Mouse (Mus musculus) spleen, postnatal 4 days (tissue): ENCODE measurements around the gene Gpc6.

Experiments
- DNase-seq, 2 experiments: peaks; one replicate each; pipeline ENCODE4 v3.0.0; 2022; ENCODE audit warnings: low spot score in 2 of 2

Gpc6 gene

DNA sequence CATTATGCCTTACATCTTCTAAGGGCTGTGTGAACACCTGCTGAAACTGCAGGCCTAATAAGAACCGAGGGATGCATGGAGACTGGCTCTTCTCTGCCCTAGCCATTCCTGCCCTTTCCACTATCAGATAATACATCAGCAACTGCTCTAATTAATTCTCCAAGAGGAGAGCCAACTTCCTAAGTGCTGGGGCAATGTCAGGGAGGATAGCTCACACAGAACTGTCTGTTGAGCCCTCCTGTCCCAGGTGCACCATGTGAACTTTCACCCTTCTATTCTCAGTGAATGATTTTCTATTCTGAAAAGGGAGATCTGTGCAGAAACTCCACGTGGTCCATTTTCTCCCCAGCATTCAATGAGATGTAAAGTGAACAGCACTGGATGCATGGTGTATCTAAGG, 136.0 kb downstream of the Gpc6 start:
- DNase-seq: no peak

DNA sequence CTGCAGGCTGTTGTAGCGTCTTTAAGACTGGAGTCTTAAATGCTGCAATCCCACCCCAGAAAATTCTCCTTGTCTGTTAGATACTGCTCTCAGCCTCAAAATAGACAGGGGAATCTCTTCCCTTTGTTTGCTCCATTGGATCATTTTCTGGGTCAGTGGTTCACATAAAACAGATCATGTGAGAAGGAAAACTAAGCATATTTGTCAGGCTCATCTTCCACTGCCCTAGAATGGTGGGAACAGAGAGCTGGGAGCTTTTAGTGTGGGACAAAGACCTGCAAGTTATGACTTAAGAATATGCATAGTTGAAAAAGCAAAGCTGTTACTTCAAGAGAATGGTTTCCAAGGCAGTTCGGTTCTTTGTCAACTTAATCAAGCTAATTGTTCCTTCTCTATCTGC, 136.4 kb downstream of the Gpc6 start:
- no peak for DNase-seq

DNA sequence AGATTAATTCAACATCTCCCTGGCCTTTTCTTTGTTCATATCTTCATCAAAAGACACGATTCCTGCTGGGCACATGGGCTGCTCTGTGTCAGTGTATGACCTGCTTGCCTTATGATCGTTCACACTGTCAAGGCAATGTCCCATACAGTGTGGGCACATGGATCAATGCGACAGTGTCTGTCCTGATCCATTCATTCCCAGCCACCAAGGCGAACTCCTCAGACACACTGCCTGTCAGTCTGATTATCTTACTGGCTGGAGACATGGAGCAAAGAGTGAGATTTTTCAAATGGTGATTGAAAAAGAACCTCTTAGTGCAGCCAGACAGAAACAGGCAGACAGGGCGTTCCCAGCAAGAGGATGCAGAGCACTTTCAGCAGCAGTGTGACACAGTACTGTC, 143.1 kb downstream of the Gpc6 start:
- DNase-seq: no peak

DNA sequence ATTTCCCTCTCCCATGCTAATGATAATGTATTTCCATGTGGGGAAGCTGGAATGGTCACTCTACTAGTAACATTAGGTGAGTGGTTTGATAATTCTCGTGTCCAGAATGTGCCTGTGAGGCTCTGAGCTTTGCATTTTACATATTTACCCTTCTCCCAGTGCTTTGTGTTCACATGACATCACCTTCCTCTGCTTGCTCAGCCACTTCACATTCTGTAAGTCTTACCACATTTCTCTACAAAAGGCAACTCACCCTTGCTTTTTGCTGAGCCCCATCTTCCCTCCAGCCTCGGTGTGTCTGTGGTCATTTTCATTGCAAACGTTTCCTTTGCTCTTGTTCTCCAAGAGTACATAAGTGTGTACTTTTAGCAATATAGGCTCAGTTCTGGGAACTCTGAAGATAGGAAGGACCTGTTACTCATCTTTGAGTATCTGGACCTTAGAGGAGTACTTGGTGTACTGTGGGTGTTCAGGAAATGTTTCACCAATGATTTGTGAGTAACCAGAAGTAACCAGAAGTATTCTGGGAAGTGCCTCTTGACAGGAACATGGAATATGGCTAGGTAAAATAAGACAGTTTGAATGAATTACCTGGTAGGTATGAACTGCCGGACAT, 145.5 kb downstream of the Gpc6 start:
- no peak for DNase-seq

DNA sequence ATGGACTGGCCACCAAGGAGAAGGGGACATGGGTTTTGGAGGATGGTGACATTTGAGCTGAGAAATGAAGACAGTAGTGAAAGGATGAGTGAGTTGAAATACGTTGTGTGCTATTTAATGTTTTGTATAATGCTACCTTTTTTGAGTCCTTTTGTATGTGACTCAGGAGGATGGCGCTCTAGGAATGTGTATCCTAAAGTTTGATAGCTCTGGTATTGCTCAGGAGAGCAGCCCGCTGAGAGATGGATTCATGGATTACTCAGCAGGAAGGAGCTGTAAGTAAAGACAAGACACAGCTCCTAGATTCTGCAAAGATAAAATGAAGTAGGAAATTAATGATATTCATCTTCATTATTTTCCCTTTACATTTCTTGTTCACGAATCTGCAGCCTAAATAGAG, 168.5 kb downstream of the Gpc6 start:
- no peak for DNase-seq

DNA sequence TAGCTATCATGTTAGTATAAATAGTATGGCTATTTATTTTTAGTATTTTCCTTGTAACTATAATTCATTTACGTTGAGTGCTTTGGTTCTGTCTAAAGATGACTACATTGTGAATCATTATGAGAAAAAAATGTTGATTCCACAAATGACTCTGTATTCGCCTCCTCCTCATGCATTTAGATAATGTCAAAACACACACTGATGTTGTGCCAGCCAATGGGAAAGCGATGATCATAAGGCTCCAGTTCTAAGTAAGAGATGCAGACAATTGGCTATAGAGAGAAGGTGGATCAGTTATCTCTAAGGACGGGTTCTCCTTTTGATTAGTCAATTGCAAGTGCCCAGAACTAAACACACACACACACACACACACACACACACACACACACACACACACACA, 181.8 kb downstream of the Gpc6 start:
- no peak for DNase-seq

DNA sequence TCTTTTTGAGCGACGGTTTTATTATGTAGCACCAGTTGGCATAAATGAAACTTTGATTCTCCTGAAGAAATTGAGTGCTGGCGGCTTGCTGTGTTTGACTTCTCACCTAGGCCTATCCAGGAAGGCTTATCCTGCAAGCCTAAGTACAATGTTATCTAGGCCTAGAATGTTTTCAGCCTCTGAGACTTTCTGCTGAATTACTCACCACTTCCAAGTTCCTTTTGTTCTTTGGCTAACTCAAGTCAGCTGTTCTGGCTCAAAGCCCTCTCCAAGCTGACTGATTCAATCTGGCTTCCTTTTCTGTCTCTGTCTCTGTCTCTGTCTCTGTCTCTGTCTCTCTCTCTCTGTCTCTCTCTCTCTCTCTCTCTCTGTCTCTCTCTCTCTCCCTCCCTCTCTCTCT, 188.0 kb downstream of the Gpc6 start:
- DNase-seq: no peak

DNA sequence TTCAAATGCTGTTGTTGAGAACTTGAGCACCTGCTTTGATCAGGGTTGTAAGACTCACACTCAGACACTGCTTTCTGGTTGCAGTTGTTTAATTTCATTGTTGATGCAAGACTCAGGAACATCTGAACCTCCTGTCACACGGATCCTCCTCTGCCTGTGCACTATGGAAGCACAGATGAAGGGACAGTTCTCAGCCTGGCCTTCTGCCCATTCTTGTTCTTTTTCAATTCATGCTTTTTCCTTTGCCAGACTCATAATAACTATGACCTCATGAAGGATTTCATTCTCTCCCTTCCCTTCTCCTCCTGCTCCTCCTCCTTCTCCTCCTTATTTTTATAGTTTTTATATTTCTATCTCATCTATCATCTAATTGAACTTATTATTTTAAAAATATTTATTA, 196.9 kb downstream of the Gpc6 start:
- DNase-seq: no peak

DNA sequence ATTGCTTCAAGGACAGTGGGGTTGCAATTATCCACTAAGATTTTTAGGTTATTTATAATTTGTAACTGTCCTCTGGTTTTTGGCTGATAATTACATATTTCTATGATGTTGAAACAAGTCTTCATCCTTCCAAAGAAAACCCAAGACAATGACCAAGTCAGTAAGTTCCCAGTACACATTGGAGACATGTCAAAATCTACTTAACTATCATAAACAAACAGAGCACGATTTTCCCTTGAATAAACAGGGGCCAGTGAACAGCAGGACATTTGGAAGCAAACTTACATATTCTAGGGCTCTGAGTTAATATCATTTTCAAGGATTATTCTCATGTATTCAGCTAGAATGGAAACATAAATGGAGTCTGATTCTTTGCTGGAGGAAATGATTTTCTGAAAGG, 205.2 kb downstream of the Gpc6 start:
- no peak for DNase-seq

DNA sequence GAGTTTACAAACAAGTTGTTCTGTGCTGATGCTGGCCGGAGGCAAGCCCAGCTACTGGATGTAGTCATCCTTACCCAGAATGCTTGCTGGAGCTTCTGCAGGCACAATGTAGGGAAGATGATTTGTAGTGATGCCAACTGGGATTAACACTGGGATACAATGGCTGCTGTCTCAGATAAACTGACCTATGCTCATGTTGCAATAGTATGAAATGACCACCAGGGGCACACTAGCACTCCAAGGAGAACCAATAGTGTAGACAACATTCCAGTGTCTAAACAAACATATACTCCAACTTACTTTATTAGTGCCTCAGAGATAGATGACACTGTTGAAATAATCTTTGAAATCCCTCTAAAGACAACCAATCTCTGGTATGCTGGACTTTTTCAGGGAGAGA, 206.2 kb downstream of the Gpc6 start:
- DNase-seq: no peak

DNA sequence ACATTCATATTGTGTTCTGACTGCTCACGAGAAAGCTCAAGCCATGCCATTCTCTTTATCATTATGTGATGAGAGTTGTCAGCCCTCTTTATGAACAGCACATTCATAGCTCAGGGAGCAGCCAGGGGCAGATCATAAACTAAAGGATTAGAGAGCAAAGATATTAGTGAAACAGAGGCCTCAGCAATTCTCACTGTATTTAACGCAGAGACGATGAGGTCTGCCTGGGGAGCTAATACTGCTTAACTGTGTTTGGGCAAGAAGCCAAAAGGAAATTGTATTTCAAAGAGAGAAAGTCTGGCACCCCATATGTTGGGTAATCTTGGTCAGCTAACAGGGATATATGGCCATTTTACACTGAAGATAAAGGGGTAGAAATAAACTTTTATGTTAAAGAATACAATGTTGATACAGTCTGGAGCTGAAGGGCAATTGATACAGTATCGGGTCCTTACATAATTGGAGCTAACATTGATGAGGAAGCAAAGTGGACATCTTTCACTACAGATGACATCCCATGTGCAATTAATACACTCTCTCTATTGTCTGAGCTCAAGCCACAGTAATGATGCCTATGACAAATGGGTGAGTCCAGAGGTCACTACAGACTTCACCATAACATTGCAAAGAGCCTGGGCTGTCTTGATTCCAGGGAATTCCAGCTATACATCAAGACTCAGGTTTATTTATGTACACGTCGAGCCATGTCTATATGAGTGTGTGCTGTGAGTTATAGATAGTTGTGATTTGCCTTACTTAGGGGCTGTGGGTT, 216.1 kb downstream of the Gpc6 start:
- DNase-seq: no peak

DNA sequence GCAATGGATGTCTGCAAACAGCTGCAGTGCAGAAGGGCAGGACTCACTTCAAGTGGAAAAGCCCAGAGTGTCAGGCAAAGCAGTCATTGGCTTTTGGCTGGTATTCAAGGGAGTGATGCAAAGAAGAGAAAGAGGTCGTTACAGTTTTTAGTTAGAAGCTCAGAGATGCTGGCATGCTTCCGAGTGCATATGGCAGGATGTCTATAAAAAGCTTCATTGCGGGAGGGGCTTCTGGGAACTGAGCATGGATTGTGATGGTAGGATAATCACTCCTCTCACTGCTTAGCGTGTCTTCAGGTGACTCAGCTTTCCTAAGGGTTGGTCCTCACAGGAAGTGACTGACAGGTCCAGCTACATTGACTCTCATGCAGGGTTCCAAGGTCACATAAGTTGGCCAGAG, 221.0 kb downstream of the Gpc6 start:
- no peak for DNase-seq

DNA sequence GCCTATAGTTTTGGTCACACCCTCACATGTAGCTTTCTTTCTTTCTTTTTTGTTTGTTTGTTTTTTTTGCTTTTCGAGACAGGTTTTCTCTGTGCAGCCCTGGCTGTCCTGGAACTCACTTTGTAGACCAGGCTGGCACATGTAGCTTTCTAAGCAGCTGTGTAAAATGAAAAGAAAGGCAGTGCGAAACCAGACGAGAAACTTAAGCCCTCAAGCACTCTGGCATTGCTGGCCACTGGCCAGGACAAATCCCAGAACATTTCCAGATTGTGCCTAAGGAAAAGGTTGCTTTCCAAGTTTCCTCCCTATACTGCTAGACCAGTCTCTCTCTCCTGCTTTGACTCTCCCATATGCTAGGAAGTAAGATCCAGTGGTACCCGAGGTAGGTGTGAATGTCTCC, 221.6 kb downstream of the Gpc6 start:
- DNase-seq: no peak

DNA sequence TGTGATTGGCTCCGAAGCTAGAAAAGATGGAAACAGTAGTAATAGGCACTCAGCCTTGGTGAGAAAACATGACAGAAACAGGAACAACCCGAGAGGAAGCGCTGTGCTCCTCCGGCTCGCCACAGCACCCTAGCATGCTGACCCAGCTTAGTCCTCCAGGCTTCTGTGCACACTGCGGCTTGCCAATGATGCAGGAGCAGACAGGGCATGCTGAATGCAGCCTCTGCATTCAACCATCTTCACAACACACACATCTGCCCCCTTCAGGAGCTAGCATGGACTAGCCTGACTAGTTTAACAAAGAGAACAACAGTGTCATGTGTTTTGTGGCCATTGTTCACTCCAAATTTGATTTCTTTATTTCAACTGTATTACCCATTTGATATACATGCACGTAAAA, 226.5 kb downstream of the Gpc6 start:
- DNase-seq: no peak

DNA sequence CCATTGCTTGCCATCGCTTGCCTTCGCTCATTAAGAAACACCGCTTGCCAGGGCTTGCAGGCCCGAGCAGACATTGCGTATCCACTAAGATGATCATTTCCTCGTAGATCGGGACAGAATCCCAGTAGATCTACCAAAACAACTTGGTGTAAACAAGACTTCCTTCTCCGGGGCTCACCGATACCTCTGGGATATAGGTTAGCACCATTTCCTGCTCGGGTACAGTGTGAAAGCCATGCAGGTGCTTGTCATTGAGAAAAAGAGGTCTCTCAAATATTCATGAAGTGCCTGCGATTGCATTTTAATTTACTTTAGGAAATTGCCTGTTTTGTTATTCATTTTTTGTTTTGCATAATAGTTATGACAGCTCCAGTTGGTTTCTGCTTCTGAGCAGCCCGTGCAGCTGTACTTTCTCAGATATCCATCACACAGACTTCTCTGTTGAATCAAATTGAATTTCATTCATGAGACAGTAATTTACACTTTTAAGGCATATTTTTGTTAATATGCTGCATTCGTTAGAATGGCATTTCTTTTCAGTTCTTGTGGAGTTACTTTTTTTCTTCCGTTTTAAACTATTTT, 230.9 kb downstream of the Gpc6 start:
- DNase-seq: no peak

DNA sequence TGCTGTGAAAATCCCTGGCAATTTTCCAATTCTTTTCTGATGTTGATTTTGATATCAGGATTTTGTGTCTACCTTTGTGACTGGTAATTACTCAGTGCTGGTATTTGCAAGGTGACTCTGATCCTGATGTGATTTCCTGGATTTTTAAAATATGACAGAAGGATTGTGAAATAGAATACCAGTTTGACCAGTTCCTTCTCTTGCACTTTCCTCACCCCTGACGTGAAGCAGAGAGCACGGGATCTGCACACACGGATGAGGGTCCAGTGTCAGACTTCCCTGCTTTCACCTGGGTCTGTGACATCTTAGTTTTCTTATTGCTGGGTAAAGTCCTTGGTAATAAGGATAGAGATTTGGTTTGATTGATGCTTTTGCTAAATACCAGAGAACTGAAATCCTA, 232.3 kb downstream of the Gpc6 start:
- no peak for DNase-seq

DNA sequence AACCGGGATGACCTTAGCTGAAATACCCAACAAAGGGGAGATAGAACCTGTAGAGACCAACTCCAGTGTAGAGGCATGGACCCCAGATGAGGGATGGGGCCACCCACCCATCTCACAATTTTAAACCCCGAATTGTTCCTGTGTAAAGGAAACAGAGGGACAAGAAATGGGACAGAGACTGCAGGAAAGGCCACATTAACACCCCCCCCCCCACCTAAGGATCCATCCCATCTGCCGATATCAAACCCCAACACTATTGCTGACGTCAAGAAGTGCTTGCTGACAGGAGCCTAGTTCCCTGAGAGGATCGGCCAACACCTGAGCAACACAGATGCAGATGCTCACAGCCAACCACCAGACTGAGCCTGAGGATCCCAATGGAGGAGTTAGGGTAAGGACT, 241.2 kb downstream of the Gpc6 start:
- no peak for DNase-seq

DNA sequence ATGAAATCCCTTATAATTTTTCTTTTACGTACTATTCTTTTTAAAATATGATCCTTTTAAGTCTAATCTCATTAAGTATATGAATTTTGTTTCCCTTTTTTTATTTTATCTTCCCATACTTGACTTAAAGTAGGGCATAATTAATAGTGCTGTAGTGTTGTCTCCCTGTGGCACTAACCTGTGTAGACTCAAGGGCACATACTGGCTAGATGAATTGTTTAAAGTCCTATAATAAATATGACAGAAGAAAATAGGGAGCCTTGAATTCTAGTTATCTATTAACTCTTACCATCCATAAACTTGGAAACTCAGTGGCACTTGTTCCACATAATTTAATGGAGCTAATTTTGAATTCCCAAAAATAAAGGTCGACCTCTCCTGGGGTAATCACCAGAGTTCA, 268.2 kb downstream of the Gpc6 start:
- DNase-seq: no peak

DNA sequence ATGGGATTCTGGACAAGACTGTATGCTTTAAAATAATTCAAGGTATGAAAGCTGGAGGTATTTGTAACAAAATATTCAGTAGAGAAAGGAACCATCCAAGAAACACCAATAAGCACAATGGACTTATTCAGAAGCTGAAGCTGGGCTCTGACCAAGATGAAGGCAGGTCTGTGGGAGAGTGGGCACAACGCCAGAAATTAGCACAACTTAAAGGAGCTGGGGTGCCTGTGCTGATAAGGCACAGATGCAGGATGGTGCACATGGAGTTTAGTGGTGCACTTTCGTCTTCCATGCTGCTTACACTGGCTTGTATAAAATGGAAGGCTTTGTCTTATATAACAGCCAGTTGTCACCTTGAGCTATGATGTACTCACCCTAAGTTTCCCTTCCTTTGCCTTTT, 276.9 kb downstream of the Gpc6 start:
- no peak for DNase-seq

DNA sequence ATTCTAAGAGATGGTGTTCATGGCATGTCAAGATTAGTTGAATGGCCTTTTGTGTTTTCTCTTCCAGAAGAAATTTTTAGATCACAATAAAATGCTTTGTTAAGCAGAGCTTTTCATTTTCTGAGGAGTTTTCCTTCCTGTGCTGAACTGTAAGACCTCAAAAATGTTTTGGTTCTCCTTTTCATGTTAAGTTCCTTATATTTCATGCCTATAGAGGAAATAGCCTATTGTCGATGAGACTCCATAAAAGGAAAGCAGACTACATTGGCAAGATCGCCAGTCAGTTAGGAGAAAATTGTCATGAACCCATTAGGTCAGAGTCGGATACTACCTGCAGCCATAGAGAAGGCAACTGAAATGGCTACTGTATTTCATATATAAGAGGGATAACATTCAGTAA, 278.8 kb downstream of the Gpc6 start:
- DNase-seq: no peak

DNA sequence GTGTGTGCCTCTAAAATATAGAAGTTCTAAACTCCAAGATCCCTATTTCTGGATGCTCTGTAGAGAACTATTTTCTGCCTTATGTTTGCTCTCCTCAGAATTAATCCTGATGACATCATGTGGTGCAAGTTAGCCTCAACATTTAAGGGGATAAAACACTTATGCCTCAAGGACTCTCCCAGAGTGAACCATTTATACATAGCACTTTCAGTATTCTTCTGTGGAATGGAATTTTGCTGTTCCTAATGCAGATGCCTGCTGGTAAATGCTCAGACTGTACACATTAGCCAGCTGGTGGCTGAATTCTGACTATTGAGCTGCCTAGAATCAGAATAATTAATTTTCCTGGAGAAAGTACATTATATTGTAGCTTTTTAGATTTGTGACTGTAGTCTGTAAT, 289.3 kb downstream of the Gpc6 start:
- no peak for DNase-seq

DNA sequence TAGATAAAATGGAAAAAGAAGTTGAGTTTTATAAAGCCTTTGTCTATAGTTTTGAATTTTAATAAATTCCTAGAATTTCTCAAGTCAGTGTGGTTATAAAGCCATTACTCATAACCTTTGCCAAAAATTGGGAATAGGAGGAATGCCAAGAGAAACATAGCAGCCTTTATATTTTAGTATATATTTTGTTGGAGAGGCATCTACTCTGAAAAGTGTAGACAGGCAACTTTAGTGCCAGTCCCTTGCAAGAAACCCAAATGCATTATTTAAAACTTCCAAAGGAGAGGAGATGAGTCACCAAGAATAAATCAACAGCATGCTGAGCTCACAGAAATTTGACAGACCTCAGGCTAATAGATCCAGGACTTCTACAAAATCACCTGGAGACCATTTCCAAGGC, 301.8 kb downstream of the Gpc6 start:
- no peak for DNase-seq

DNA sequence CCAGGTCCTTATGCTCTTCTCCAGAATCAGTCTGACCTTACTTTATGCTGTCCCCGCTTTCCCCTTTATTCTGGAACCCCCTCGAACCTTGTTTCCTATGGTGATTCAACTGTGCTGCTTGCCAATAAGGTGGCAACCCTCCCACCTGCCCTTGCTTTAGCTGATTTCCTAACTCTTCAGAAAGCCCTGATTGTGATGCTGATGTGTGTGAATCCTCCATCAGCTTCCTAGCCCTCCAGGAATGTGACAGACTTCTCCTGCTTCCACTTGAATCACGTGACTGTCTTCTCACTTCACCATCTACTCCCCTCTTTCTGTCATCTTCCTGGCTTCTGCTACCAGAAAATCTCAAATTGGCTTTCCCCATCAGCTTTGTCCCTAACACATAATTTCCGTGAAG, 305.4 kb downstream of the Gpc6 start:
- no peak for DNase-seq

DNA sequence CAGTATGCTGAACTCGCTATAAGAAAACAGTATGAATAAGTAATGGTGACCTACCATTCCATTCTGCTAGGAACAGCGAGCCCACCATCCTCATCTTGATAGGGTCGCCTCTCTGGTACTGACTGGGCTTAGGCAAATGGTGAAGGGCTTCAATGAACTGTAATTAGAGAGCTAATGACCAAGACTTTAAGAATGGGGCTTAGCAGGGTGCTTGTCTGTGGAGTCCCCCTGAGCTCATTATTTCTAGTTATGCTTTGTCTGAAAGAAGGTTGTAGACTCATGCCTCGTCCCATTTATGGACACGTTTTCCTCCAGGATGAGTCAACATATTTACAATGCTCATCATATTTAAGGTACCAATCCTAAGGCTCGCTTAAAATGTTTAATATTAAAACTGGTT, 313.1 kb downstream of the Gpc6 start:
- no peak for DNase-seq
